Mouse (Mus musculus): ENCODE measurements around the gene Grxcr1.

- TF ChIP-seq CTCF (IDR thresholded peaks at IDR 0.05; ENCODE audit: low read depth): peak; percentile 92
- TF ChIP-seq EP300 (optimal IDR thresholded peaks at IDR 0.05): no peak
These were observed 19.0 kb upstream of the Grxcr1 start for GRCm38 (mm10) chr5:68012618-68013017.
